Mouse (Mus musculus) telencephalon, adult 2 months (tissue): ENCODE measurements at regions not wholly inside any gene's neighbourhood (a gene's known extent, or its start where the extent isn't known, plus 50 kb on each side); places are given as distances from the start of the nearest gene placed in this dataset.

ENCODE experiments used
- DNase-seq: peaks from one replicate; pipeline ENCODE4 v3.0.0-alpha.2; 2011; ENCODE audit warnings: low read depth, low spot score

DNA sequence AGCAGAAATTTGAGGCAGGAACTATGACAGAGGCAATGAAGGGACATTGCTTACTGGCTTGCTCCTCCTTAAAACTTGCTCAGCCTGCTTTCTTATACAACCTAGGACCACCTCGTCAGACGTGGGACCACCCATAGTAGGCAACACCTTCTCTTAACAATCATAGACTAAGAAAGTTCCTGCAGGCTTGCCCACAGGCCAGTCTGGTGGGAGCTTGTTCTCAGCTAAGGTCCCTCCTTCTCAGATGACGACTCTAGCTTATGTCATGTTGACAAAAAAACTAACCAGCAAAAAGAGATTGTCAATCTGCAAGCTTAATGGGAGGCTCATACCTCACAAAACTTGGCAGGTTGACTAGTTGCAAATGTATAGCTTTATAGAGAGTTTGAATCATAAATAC, 56.5 kb upstream of the Lsm6 start:
- no peak for DNase-seq

DNA sequence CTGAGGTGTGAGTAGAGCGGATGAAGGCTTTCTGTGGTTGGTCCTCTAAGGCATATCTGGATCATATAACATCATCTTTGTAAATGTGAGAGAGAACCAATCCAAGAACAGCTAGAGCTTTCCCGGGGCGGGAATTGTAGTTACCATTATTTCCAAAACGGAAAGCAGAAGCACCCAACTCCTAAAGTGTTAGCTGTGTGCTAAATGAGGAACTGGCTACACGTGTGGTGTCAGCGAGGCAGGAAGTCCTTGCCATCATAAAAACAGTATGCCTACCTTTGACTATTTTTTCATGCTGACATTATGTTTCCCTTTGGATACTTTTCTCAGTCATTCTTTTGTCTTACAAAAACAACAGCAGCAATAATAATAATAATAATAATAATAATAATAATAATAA, 68.8 kb upstream of the Lsm6 start:
- DNase-seq, result no peak

DNA sequence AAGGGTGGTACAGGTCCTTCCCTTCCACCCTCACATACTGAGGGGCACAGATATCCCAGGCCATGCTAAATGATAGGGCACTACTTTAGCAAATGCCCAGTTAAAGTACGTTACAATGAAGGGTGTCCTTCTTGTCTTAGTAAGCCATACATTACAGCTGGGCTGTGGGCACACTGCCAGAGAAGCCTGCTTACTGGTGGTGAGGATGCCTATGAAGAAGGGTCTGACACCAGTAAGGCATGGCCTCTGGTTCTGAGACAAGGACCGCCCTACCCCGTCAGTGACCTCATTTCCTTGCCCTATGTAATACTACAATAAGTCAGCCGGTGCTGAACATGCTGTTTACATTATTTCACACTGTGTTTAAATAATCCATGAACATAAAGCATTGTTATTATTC, 69.6 kb upstream of the Lsm6 start:
- no peak for DNase-seq

GRCm38 (mm10) chr8:78899887-78900286, 78.9 kb upstream of the Lsm6 start:
- DNase-seq, result peak; percentile 65

DNA sequence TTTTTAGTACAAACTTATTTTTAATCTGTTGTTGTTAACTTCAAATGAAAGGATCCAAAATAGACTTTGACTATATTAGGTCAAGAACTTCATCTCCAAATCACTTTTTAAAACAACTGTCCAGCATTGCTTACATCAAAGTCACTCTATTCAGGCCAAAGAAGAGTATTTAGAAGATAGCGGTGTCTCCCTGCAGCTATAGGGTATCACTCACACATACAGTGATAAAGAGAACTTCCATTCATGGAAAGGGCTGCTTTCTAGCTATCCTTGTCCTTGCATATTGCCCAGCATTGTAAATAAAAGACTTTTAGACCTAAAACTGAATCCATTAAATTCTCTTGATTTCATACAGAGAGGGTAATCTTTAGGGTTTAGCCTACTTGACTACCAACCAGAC, 82.1 kb upstream of the Lsm6 start:
- DNase-seq, result no peak

DNA sequence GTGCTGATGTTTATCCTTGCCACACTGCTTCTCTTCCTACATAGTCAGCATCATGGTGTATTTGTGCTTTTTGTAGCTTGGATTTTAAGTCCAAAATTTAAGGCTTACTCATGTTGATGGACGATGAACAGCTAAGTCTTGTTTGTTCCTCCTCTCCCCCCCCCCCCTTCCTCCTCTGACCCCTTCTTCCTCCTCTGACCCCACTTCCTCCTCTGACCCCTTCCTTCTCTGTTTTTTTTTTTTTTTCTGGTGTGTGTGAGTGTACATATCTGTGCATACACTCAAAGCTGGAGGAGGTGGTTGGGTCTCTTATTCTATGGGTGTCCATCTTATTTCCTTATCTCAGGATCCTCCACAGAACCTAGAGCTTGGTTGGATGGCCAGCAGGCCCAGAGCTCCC, 87.0 kb upstream of the Lsm6 start:
- no peak for DNase-seq

DNA sequence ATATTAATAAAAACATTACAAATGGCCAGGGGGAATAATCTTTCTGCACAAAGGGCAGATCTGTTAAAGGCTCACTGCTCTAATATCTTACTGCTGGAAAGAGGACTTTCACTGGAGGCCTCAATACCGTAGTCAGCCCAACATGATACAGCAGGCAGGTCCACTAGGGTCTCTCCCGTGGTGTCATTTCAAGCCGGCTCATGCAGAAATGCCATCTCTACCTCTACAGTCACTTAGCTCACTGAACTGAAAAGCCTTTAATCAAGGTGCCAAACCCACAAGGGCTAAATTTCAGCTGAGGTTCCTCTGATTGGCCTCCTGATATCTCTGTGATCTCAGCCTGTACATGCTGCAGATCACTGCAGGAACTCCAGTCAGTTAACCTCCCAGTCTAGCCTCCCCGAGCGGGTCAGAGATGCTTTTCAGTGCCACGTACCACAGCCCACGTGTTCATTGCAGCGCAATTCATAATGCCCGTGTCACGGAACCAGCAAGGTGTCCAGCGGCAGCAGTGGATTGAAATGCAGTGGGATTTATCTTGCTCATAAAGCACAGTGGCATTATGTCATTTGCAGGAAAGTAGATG, 90.4 kb upstream of the Lsm6 start:
- no peak for DNase-seq

GRCm38 (mm10) chr8:78912470-78912869, 91.5 kb upstream of the Lsm6 start:
- no peak for DNase-seq

GRCm38 (mm10) chr8:78913823-78914222, 92.9 kb upstream of the Lsm6 start:
- DNase-seq, result no peak

GRCm38 (mm10) chr8:78930610-78931397, 97.4 kb upstream of the Zfp827 start:
- DNase-seq, result no peak

GRCm38 (mm10) chr8:78932069-78932468, 96.2 kb upstream of the Zfp827 start:
- DNase-seq, result no peak

DNA sequence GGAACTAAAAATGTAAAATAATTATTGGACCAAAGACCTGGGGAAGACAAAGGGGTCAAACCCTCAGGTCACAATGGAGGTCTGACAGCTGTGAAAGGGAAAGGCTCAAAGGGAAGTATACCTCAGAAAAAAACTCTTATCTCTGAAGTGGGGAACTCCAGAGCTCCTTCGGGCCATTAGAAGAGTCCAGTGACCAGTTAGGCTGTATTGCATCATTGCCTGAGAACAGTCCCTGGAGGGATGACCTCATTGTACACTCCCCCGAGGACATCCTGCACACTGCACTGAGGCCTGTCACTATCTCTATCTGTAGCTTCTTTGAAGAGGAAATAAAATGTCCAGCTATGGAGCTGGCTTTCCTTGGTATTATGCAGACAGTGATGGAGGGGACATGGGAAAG, 88.2 kb upstream of the Zfp827 start:
- no peak for DNase-seq

DNA sequence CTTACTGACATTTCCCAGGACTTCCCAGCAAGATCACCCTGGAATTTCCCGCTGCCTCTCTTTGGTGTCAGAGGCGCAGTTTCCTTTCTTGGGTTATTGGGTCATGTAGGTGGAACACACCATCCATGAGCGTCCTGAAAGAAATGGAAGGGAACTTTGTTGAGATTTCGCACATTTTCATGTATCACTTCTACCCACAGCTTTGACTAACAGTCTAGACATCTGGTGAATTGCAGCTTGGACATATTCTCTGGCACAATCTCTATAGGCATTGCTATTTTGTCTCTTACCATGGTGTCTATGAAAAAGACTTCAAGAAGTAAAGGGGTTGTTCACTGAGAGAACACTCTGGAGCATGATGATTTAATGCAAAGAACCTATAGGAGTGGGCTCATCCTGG, 86.7 kb upstream of the Zfp827 start:
- DNase-seq, result peak; percentile 66

GRCm38 (mm10) chr8:78944367-78944766, 83.9 kb upstream of the Zfp827 start:
- DNase-seq, result no peak

DNA sequence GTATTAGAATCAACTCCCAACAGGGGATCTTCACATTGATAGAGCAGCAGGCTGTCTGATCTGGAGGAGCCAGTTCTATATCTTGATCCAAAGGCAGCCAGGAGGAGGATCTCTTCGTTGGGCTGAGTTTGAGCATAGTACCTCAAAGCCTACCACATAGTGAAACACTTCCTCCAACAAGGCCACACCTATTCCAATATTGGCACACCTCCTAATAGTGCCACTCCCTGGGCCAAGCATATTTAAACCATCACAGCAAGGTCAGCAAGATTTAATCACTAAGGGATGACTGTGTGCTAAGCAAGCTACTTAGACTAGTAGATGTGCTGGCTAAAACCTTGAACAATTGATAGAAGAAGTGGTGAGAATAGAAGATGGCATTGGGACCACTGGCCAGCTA, 82.6 kb upstream of the Zfp827 start:
- no peak for DNase-seq

GRCm38 (mm10) chr8:78946085-78946484, 82.2 kb upstream of the Zfp827 start:
- DNase-seq, result no peak

DNA sequence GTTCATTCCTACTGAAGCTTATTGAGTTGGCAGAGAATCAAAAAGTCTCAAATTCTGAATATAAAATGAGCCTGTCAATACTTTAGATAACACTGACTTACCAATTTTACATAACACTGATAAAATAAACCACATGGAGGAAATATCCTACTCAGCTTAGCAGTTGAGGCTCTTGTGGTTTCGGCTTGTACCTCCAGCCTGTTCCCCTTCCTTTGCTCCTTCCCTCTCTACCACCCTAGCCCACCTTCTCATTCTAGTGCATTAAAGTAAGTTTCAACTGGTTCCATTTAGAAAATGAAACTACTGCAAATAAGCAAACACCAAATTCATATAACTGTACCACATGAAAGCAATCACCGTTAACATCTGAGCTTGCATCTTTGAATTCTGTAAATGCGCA, 53.2 kb upstream of the Zfp827 start:
- no peak for DNase-seq
